ENCODE assay signal across 8 mouse cellular contexts in genomic region chr11:62494754-62495275, GRCm38 (mm10). TPM values are rescaled to one million over a fixed set of nuclear protein-coding genes. Genes with fewer than 3 reads are reported as not detected.
DNase-seq lines count a peak whose midpoint lies in the region; ATAC-seq and TF ChIP-seq lines count a peak whose summit lies in the region.

No protein-coding gene starts in this region.

- H3K27ac ChIP-seq in embryonic facial prominence, embryonic 14.5 days (replicated peaks; ENCODE audit: low read depth, low read length), result peak overlapping the region; percentile 35
- peak overlapping the region; percentile 78 for H3K27ac ChIP-seq in heart, embryonic 16.5 days (ENCODE audit: low read length)
- peak overlapping the region; percentile 98 for H3K27ac ChIP-seq in small intestine, adult 2 months (ENCODE audit: insufficient read depth, low read depth, low read length)

- H3K4me3 ChIP-seq in C2C12 (ENCODE audit: insufficient read depth, poor library complexity, severe bottlenecking), result no peak overlapping the region
- no peak overlapping the region for H3K4me3 ChIP-seq in embryonic facial prominence, embryonic 14.5 days (ENCODE audit: low read depth, low read length)
- H3K4me3 ChIP-seq in heart, embryonic 16.5 days (ENCODE audit: low read length), result no peak overlapping the region
- peak overlapping the region; percentile 13; the same call in 1 of the 2 replicates for H3K4me3 ChIP-seq in small intestine, adult 2 months (ENCODE audit: low read depth, low read length)

- no peaks in the 10 kb centered on the region for H3K27me3 ChIP-seq in C2C12 (ENCODE audit: control insufficient read depth, insufficient read depth, insufficient read length)
- no peaks in the 10 kb centered on the region for H3K27me3 ChIP-seq in embryonic facial prominence, embryonic 14.5 days (replicated peaks; ENCODE audit: control insufficient read depth, insufficient read depth, low read length)
- H3K27me3 ChIP-seq in heart, embryonic 16.5 days (ENCODE audit: control insufficient read depth, insufficient read depth, low read length), result no peaks in the 10 kb centered on the region
- no peaks in the 10 kb centered on the region for H3K27me3 ChIP-seq in small intestine, adult 2 months (ENCODE audit: control insufficient read depth, insufficient read depth, low read length)

- TF ChIP-seq CTCF in C2C12 (IDR thresholded peaks at IDR 0.05; ENCODE audit: control insufficient read depth, insufficient read depth, insufficient read length), result no peak
- no peak for TF ChIP-seq CTCF in small intestine, adult 2 months (IDR thresholded peaks at IDR 0.05; ENCODE audit: extremely low read depth, insufficient read length, insufficient replicate concordance, low read depth, low read length)

- H3K4me1 ChIP-seq in embryonic facial prominence, embryonic 14.5 days (ENCODE audit: control insufficient read depth, insufficient read depth, low read length), result no peaks in the 10 kb centered on the region; the same call in 1 of the 2 replicates
- peaks cover 21% of the 10 kb centered on the region for H3K4me1 ChIP-seq in heart, embryonic 16.5 days (ENCODE audit: control insufficient read depth, insufficient read depth, low read length)
- peaks cover 30% of the 10 kb centered on the region for H3K4me1 ChIP-seq in small intestine, adult 2 months (ENCODE audit: control insufficient read depth, insufficient read depth, insufficient read length, low read length)

- WGBS in embryonic facial prominence, embryonic 14.5 days, result 4% methylated on average over 6 of the region's 6 CpGs
- 8% methylated on average over 6 of the region's 6 CpGs for WGBS in heart, embryonic 16.5 days
- WGBS in large intestine, adult 2 months, result 4% methylated on average over 6 of the region's 6 CpGs
- 4% methylated on average over 6 of the region's 6 CpGs for WGBS in small intestine, adult 2 months

- peak; percentile 71; the same call in 1 of the 2 replicates for ATAC-seq in embryonic facial prominence, embryonic 14.5 days (ENCODE audit: low read depth)
- ATAC-seq in heart, embryonic 16.5 days (replicated peaks; ENCODE audit: extremely low read depth, insufficient read depth, low FRiP score), result peak; percentile 78

- peak; percentile 77 for DNase-seq in NIH3T3 (ENCODE audit: low read depth)
- DNase-seq in embryonic facial prominence, embryonic 14.5 days (ENCODE audit: low spot score), result peak; percentile 78
- peak; percentile 83 for DNase-seq in large intestine, adult 2 months (ENCODE audit: low read depth, low spot score)
- peak; percentile 88 for DNase-seq in lung, postnatal 10 days
- no peak for DNase-seq in cerebellum, adult 9-10 months

- no peaks in the 10 kb centered on the region for H3K79me2 ChIP-seq in C2C12 (ENCODE audit: control insufficient read depth, insufficient read depth)

- TF ChIP-seq POLR2A in small intestine, adult 2 months (IDR thresholded peaks at IDR 0.05; ENCODE audit: low read depth, low read length), result peak; percentile 45; the same call in 1 of the 2 replicates

- H3K9ac ChIP-seq in embryonic facial prominence, embryonic 14.5 days (ENCODE audit: low read depth, low read length), result peak overlapping the region; percentile 32; the same call in 1 of the 2 replicates
- H3K9ac ChIP-seq in heart, embryonic 16.5 days (ENCODE audit: low read length), result peak overlapping the region; percentile 53

- H3ac ChIP-seq in C2C12 (ENCODE audit: control insufficient read depth, insufficient read length, low read depth), result peak overlapping the region; percentile 19

- H3K36me3 ChIP-seq in C2C12 (ENCODE audit: control insufficient read depth, insufficient read depth), result no peaks in the 10 kb centered on the region
- no peaks in the 10 kb centered on the region for H3K36me3 ChIP-seq in embryonic facial prominence, embryonic 14.5 days (ENCODE audit: control insufficient read depth, insufficient read depth, low read length)
- no peaks in the 10 kb centered on the region for H3K36me3 ChIP-seq in heart, embryonic 16.5 days (ENCODE audit: control insufficient read depth, insufficient read depth)
- no peaks in the 10 kb centered on the region for H3K36me3 ChIP-seq in small intestine, adult 2 months (ENCODE audit: control insufficient read depth, insufficient read depth, low read length)

- no peaks in the 10 kb centered on the region for H3K9me3 ChIP-seq in embryonic facial prominence, embryonic 14.5 days (ENCODE audit: control insufficient read depth, low read length)
- H3K9me3 ChIP-seq in heart, embryonic 16.5 days (replicated peaks; ENCODE audit: control insufficient read depth, low read length), result no peaks in the 10 kb centered on the region

- H3K79me3 ChIP-seq in C2C12 (ENCODE audit: low read depth), result no peaks in the 10 kb centered on the region

- H3K4me2 ChIP-seq in embryonic facial prominence, embryonic 14.5 days (ENCODE audit: low read depth, low read length), result no peak overlapping the region
- peak overlapping the region; percentile 29 for H3K4me2 ChIP-seq in heart, embryonic 16.5 days (ENCODE audit: low read depth, low read length)

TF ChIP-seq in C2C12, 6 proteins besides CTCF, POLR2A, EP300 and RAD21:
- TF ChIP-seq FOSL1 (IDR thresholded peaks at IDR 0.05; ENCODE audit: insufficient read depth, low read length, poor library complexity, severe bottlenecking) (no peak), USF1 (IDR thresholded peaks at IDR 0.05; ENCODE audit: low read depth) (no peak), MAX (IDR thresholded peaks at IDR 0.05) (no peak), CEBPB (IDR thresholded peaks at IDR 0.05; ENCODE audit: low read depth) (no peak), MYOG (IDR thresholded peaks at IDR 0.05; ENCODE audit: control insufficient read depth, extremely low read depth, insufficient read length) (no peak), MYOD1 (IDR thresholded peaks at IDR 0.05; ENCODE audit: control insufficient read depth, insufficient read length, low read depth) (no peak)
TF ChIP-seq in C2C12: peak in this region for 0.

RNA-seq across cellular contexts. Expression of gene Ncor1, which starts 36.5 kb away (rescaled TPM):
- 33.6 TPM for polyA plus RNA-seq in C2C12 (2012; fragmentation: generic; extraction: Trizol)
- polyA plus RNA-seq in embryonic facial prominence, embryonic 14.5 days (2014; fragmentation: Nextera tagmentation; extraction: Ambion mirVana), result 144 and 154 TPM in 2 replicates
- polyA plus RNA-seq in heart, embryonic 16.5 days (2015; fragmentation: Nextera tagmentation; extraction: Ambion mirVana), result 72.0 and 106 TPM in 2 replicates
- 75.6 and 164 TPM in 2 replicates for polyA plus RNA-seq in large intestine, adult 2 months (2012; rRNA removed)
- polyA plus RNA-seq in small intestine, adult 2 months (2012; rRNA removed), result 49.1 and 130 TPM in 2 replicates

RNA-seq across cellular contexts. Expression of gene Pigl, which starts 36.6 kb away (rescaled TPM):
- 4.5 TPM for polyA plus RNA-seq in C2C12 (2012; fragmentation: generic; extraction: Trizol)
- polyA plus RNA-seq in embryonic facial prominence, embryonic 14.5 days (2014; fragmentation: Nextera tagmentation; extraction: Ambion mirVana), result 6.6 and 8.5 TPM in 2 replicates
- polyA plus RNA-seq in heart, embryonic 16.5 days (2015; fragmentation: Nextera tagmentation; extraction: Ambion mirVana), result 6.3 and 7.2 TPM in 2 replicates
- 7.3 and 13.1 TPM in 2 replicates for polyA plus RNA-seq in large intestine, adult 2 months (2012; rRNA removed)
- polyA plus RNA-seq in small intestine, adult 2 months (2012; rRNA removed), result 2.4 and 5.8 TPM in 2 replicates

RNA-seq across cellular contexts. Expression of gene Cenpv, which starts 44.2 kb away (rescaled TPM):
- polyA plus RNA-seq in C2C12 (2012; fragmentation: generic; extraction: Trizol), result 21.6 TPM
- polyA plus RNA-seq in embryonic facial prominence, embryonic 14.5 days (2014; fragmentation: Nextera tagmentation; extraction: Ambion mirVana), result 26.0 and 27.5 TPM in 2 replicates
- polyA plus RNA-seq in heart, embryonic 16.5 days (2015; fragmentation: Nextera tagmentation; extraction: Ambion mirVana), result 18.0 and 21.4 TPM in 2 replicates
- polyA plus RNA-seq in large intestine, adult 2 months (2012; rRNA removed), result 116 and 140 TPM in 2 replicates
- polyA plus RNA-seq in small intestine, adult 2 months (2012; rRNA removed), result 77.4 and 175 TPM in 2 replicates

RNA-seq across cellular contexts. Expression of gene Ubb, which starts 56.2 kb away (rescaled TPM):
- 1,633 TPM for polyA plus RNA-seq in C2C12 (2012; fragmentation: generic; extraction: Trizol)
- polyA plus RNA-seq in embryonic facial prominence, embryonic 14.5 days (2014; fragmentation: Nextera tagmentation; extraction: Ambion mirVana), result 3,072 and 3,339 TPM in 2 replicates
- 2,482 and 2,483 TPM in 2 replicates for polyA plus RNA-seq in heart, embryonic 16.5 days (2015; fragmentation: Nextera tagmentation; extraction: Ambion mirVana)
- polyA plus RNA-seq in large intestine, adult 2 months (2012; rRNA removed), result 1,797 and 2,293 TPM in 2 replicates
- polyA plus RNA-seq in small intestine, adult 2 months (2012; rRNA removed), result 827 and 2,308 TPM in 2 replicates

Comparison
In these comparisons a context has a peak if more than half of its experiments do, and no peak if none do; other contexts are left out.
1. H3K27ac ChIP-seq: peak in every context shown above with its lines; median percentile 98 in small intestine, adult 2 months; 78 in heart, embryonic 16.5 days; 35 in embryonic facial prominence, embryonic 14.5 days.